Mouse (Mus musculus): Measurements from ENCODE around the gene Lrrc19.

Lrrc19 gene

DNA sequence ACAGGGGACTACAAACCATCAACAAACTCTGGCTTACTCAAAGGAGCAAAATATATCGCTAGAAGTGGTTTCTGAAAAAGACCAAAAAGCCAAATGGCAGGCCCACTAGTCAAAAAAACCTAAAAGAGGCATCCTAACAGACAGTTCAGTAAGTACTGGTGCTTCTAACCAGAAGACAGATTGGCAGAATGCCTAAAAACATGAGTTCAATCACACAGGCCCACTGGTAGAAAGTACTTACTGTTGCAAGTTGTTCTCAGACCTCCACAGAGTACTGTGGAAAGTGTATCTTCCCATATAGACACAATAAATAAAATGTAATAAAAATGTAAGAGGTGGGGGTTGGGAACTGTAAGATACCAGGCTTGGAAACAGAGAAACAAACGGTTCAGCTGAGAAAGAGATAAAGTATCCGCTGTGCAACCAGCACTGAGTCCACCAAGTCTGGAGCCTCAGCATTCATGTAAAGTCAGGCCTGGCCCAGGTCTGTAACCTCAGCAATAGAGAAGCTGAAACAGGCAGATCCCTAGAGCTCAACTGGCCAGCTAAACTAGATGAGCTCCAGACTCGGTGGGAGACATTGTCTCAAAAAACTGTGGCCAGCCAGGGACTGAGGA lies 58.1 kb downstream of the Lrrc19 start:
- no peak for DNase-seq (ENCODE audit: low spot score in 2 of 2)
